Mouse (Mus musculus) heart, adult 2 months (tissue): ENCODE results near the gene Fchsd2. TPM values are rescaled to one million over a fixed set of nuclear protein-coding genes. Genes with fewer than 3 reads are reported as not detected.
"Not testable (repeated sequence)": the region's sequence is repeated elsewhere in the genome, so short reads cannot be mapped to it uniquely, and the experiment has no call there.

Experiments
- DNase-seq, 2 experiments: peaks; one replicate each; pipeline ENCODE4 v3.0.0; 2021
- H3K27ac ChIP-seq: fragments of 200-600 bp; 2 replicates; pipeline ENCODE4 v1.8.1; 2022
- H3K27me3 ChIP-seq: fragments of 200-500 bp; 2 replicates; pipeline ENCODE4 v1.6.1; 2012; ENCODE audit warnings: mild to moderate bottlenecking, low read length, inconsistent platforms, mixed read lengths; ENCODE audit not compliant: control insufficient read depth, insufficient read depth
- H3K36me3 ChIP-seq: fragments of 200-500 bp; 2 replicates; pipeline ENCODE4 v1.6.1; 2012; ENCODE audit warnings: low read length, inconsistent platforms; ENCODE audit not compliant: control insufficient read depth, insufficient read depth
- H3K4me1 ChIP-seq: fragments of 200-500 bp; 2 replicates; pipeline ENCODE4 v1.6.1; 2011; ENCODE audit warnings: low read length; ENCODE audit not compliant: control insufficient read depth, insufficient read depth
- H3K4me3 ChIP-seq: fragments of 200-600 bp; 2 replicates; pipeline ENCODE4 v1.8.1; 2022
- H3K79me2 ChIP-seq: fragments of 200-500 bp; replicated peaks from 2 replicates; pipeline ENCODE4 v1.6.1; 2012; ENCODE audit warnings: mild to moderate bottlenecking, inconsistent platforms, low read length, moderate library complexity, mixed read lengths; ENCODE audit not compliant: control insufficient read depth, insufficient read depth
- H3K9ac ChIP-seq: fragments of 200-500 bp; 2 replicates; pipeline ENCODE4 v1.6.1; 2012; ENCODE audit warnings: low read depth, mild to moderate bottlenecking, control low read depth, inconsistent platforms, low read length, mixed read lengths
- CTCF ChIP-seq: fragments of 200-600 bp; IDR thresholded peaks from 2 replicates; pipeline ENCODE4 v1.8.1; 2022; ENCODE audit warnings: antibody characterized with exemption, mild to moderate bottlenecking, moderate library complexity
- EP300 ChIP-seq: fragments of 200-500 bp; IDR thresholded peaks from 2 replicates; pipeline ENCODE4 v1.6.1; 2011; ENCODE audit warnings: low read depth, low read length, control low read depth; ENCODE audit not compliant: insufficient read depth
- POLR2A ChIP-seq: fragments of 200-500 bp; IDR thresholded peaks from 2 replicates; pipeline ENCODE4 v1.6.1; 2011; ENCODE audit warnings: mild to moderate bottlenecking, low read depth, low read length, control low read depth; ENCODE audit not compliant: insufficient read depth
- WGBS: fragments of 180-500 bp; shearing (Covaris S2); methylation state at CpG from one replicate; pipeline ENCODE4 v1.1.7; 2018; 5-methylcytosine and 5-hydroxymethylcytosine counted together
- intact Hi-C: fragments of 180-260 bp; cut with DNase I; formaldehyde crosslinking; loops from one replicate; pipeline ENCODE4 v1.15.1; 2025
- polyA plus RNA-seq: library from polyadenylated mRNA; depleted of rRNA; stranded (reverse); fragments of >200 nt; gene quantifications from 2 replicates; pipeline ENCODE4 v1.2.3, GENCODE M21; 2012
- total RNA-seq, 2 experiments: library from RNA; stranded (reverse); gene quantifications; 2 replicates each; pipeline ENCODE4 v1.2.3; 2021

The Fchsd2 gene
- total and polyA plus RNA-seq, 3 experiments, result 5.6 to 22.4 (median 20.9) TPM

DNA sequence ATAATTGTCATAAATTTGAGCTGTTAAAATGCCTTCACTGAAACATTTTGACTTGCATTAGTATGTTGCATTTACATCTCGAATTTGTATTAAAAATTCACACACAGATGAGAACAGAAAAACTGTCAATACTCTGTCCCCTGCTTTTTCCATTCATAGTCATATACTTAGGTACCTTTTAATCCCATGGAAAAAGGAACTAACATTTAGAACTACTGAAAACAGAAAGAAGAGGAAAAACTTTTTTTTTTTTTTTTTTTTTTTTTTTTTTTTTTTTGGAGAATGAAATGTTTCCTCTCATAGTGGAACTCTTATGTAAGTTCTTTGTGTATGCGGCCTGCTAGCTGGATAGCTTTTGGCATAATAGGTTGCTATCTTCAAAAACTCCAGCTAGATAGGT, 51.6 kb downstream of the Fchsd2 start:
- no peak for DNase-seq
- Histone ChIP-seq H3K4me1 (peaks cover 6% of the 10 kb centered on the region), H3K9ac (no peak overlapping the region; the same call in 1 of the 2 replicates), H3K27me3 (no peaks in the 10 kb centered on the region), H3K79me2 (peaks cover 2% of the 10 kb centered on the region; the same call in 1 of the 2 replicates), H3K27ac (no peak overlapping the region), H3K4me3 (no peak overlapping the region), H3K36me3 (peaks cover 15% of the 10 kb centered on the region)
- WGBS, result 50% methylated on average over 2 of the region's 2 CpGs
- intact Hi-C loops, result loop anchor here (2.0 kb wide), 1 partner anchor 35 kb away; no protein-coding TSS in a partner anchor
- no peak for TF ChIP-seq CTCF
- TF ChIP-seq POLR2A, result no peak
- TF ChIP-seq EP300, result no peak

- Histone ChIP-seq H3K27ac (no peak overlapping the region; the same call in 1 of the 2 replicates), H3K79me2 (peaks cover 2% of the 10 kb centered on the region), H3K36me3 (peaks cover 11% of the 10 kb centered on the region), H3K27me3 (no peaks in the 10 kb centered on the region), H3K4me3 (no peak overlapping the region), H3K9ac (no peak overlapping the region), H3K4me1 (peaks cover 7% of the 10 kb centered on the region)
- 24% methylated on average over 3 of the region's 3 CpGs for WGBS
- TF ChIP-seq POLR2A, result no peak
- TF ChIP-seq CTCF, result no peak
- TF ChIP-seq EP300, result no peak
- DNase-seq, result no peak
- intact Hi-C loops, result no loop called here
Measured at GRCm38 (mm10) chr7:101149039-101149438, 56.4 kb downstream of the Fchsd2 start.

- intact Hi-C loops, H3K27me3 ChIP-seq, H3K4me3 ChIP-seq, H3K27ac ChIP-seq, H3K79me2 ChIP-seq, DNase-seq, H3K4me1 ChIP-seq, H3K9ac ChIP-seq, H3K36me3 ChIP-seq: not testable (repeated sequence)
- 95% methylated on average over 15 of the region's 15 CpGs for WGBS
Measured at GRCm38 (mm10) chr7:101154883-101155282, 62.2 kb downstream of the Fchsd2 start.

DNA sequence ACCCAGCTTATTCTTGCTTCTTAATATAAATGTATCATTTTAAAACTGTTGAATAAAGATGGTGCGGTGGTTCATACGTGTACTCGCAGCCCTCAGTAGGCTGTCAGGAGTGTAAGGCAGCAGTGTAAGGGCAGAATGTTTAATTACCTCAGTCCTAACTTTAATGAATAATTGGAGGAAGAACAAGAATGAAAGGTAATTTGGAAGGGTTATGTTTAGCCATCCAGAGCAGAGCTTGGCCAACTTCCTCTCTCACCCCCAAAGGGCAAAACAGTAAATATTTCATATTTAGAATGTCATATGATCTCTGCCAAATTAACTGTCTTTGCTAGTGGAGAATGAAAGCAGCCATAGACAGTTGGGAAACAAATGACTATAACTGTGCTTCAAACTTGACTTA, 62.6 kb downstream of the Fchsd2 start:
- Histone ChIP-seq H3K4me1 (peaks cover 1% of the 10 kb centered on the region), H3K27me3 (no peaks in the 10 kb centered on the region), H3K4me3 (no peak overlapping the region), H3K27ac (no peak overlapping the region), H3K79me2 (peaks cover 2% of the 10 kb centered on the region; the same call in 1 of the 2 replicates), H3K36me3 (no peaks in the 10 kb centered on the region), H3K9ac (no peak overlapping the region)
- no peak for DNase-seq
- intact Hi-C loops, result no loop called here
- TF ChIP-seq CTCF (no peak), POLR2A (no peak), EP300 (no peak)
- WGBS, result 95% methylated on average over 3 of the region's 3 CpGs

- H3K4me3 ChIP-seq, result no peak overlapping the region
- WGBS, result 73% methylated on average over 2 of the region's 2 CpGs
- no peaks in the 10 kb centered on the region; the same call in none of the 2 replicates for H3K36me3 ChIP-seq
- no peak overlapping the region for H3K27ac ChIP-seq
- no peak overlapping the region for H3K9ac ChIP-seq
- no peaks in the 10 kb centered on the region for H3K27me3 ChIP-seq
- H3K4me1 ChIP-seq, result no peaks in the 10 kb centered on the region; the same call in none of the 2 replicates
- TF ChIP-seq POLR2A, result no peak
- TF ChIP-seq EP300, result no peak
- TF ChIP-seq CTCF, result no peak
- H3K79me2 ChIP-seq, result peaks cover 6% of the 10 kb centered on the region
- DNase-seq, result no peak
- intact Hi-C loops, result no loop called here
Measured at GRCm38 (mm10) chr7:101160266-101160665, 67.6 kb downstream of the Fchsd2 start.

DNA sequence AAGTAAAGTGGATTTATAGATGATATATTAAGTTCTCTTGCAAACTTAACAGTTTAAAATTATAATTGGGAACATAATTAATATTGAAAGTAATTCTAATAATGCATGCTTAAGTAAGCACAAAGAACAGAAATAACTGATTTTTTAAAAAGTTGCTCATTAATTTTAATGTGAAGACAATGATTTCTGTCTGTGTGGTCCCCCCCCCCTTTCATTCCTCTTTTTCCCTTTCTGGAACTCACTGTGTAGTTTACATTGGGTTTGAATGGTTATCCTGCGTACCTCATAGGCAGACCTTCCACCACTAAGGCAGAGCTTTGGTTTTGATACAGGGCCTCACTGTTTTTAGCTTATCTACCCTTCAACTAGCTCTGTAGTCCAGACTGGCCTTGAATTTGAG, 70.1 kb downstream of the Fchsd2 start:
- no peaks in the 10 kb centered on the region for H3K27me3 ChIP-seq
- no peak overlapping the region for H3K27ac ChIP-seq
- TF ChIP-seq POLR2A (no peak), CTCF (no peak), EP300 (no peak)
- H3K36me3 ChIP-seq, result no peaks in the 10 kb centered on the region; the same call in none of the 2 replicates
- DNase-seq, result no peak
- 92% methylated on average over 1 of the region's 1 CpGs for WGBS
- no peaks in the 10 kb centered on the region; the same call in 1 of the 2 replicates for H3K4me1 ChIP-seq
- intact Hi-C loops, result no loop called here
- no peak overlapping the region for H3K9ac ChIP-seq
- peaks cover 4% of the 10 kb centered on the region for H3K79me2 ChIP-seq
- H3K4me3 ChIP-seq, result no peak overlapping the region
